Mouse (Mus musculus): ENCODE results near the gene Tmbim1. TPM values are rescaled to one million over a fixed set of nuclear protein-coding genes. Genes with fewer than 3 reads are reported as not detected.

The Tmbim1 gene
- total and polyA plus RNA-seq, 3 experiments: 26.6 to 35.1 (median 32.4) TPM

DNA sequence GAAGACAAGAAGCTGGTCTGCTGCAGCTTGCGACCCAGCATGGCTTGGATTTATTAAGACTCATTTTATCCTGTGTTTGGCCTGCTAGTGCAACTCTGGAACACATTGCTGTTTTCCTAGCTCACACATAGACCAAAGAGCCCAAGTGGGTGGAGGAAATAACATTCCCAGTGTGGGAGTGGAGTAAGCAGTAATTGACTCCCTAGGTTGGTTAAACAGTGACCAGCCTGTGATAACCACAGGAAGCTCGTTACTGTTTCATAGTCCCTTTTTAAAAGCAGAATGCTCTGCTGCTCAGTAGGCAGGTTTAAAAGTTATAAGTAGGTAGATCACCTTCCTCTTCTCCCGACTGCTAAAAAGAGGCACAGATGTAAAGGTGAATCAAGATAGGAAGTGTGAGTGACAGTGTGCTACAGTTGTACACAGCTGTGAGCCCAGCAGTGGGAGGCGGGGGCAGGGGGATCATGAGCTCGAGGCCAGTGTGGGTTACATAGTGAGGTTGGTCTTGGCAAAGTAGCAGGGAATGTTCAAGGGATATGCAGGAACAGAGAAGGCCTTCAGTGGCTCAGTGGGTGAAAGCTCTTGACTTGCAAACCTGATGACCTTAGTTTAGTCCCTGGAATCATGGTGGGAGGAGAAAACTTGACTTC, 56.0 kb downstream of the Tmbim1 start:
- Histone ChIP-seq H3K27ac (ENCODE audit: insufficient read depth, low read depth) (peak overlapping the region; percentile 86), H3K4me2 (ENCODE audit: insufficient read depth, low read depth, poor library complexity, severe bottlenecking) (peak overlapping the region; percentile 84), H3K4me1 (ENCODE audit: control insufficient read depth in 1 of 2, insufficient read depth in 2 of 2) (peaks cover 15 to 60% of the 10 kb centered on the region in 2 experiments), H3K4me3 (replicated peaks in 1 of 3; ENCODE audit: low read depth in 2 of 3, low read length in 2 of 3, poor library complexity in 1 of 3) (no peak overlapping the region), H3K9me3 (replicated peaks; ENCODE audit: low read length) (no peaks in the 10 kb centered on the region), H3K27me3 (replicated peaks) (no peaks in the 10 kb centered on the region), H3K9ac (ENCODE audit: insufficient read depth, low read depth) (peak overlapping the region; percentile 72), H3K36me3 (replicated peaks in 1 of 2; ENCODE audit: control insufficient read depth in 1 of 2, insufficient read depth in 1 of 2, low read length in 1 of 2) (peaks cover 41 to 70% of the 10 kb centered on the region in 2 experiments), H3K79me2 (replicated peaks; ENCODE audit: control insufficient read depth, extremely low read depth, insufficient read depth, poor library complexity, severe bottlenecking) (peaks cover 51% of the 10 kb centered on the region)
- in situ Hi-C loops (cut with MboI; ENCODE audit: low pct_ligation_motif_present, low pct_unique_long_range_greater_than_20kb, low sequenced_read_pairs): no loop called here
- dilution Hi-C loops (cut with MboI; ENCODE audit: extremely low pct_ligation_motif_present, extremely low pct_unique_long_range_greater_than_20kb, low sequenced_read_pairs): no loop called here
- no peak for DNase-seq (ENCODE audit: extremely low read depth)
- TF ChIP-seq CHD2 (IDR thresholded peaks at IDR 0.05; ENCODE audit: low read length) (no peak), BHLHE40 (IDR thresholded peaks at IDR 0.05; ENCODE audit: low read depth, low read length) (peak; percentile 12; the same call in 1 of the 2 replicates)

DNA sequence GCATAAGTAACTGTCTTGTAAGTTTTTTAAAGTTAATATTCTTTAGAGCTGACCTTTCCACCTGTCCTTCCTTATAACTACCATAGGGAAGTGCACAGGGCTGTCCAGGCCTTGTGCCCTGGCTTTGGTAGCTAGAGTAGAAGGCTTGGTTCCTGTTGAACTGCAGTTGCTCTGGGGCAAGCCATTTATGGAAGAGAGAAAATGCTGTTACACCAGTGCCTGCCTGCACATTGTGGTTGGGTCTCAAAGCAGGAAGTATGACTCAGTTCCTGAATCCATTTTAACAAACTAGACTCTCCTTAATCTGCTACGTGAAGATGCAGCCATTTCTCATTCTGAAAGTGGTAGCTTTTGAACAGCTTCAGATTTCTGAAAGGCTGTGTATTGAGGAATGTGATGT, 56.6 kb downstream of the Tmbim1 start:
- H3K4me3 ChIP-seq (replicated peaks in 1 of 3; ENCODE audit: low read depth in 2 of 3, low read length in 2 of 3, poor library complexity in 1 of 3): no peak overlapping the region
- peak overlapping the region; percentile 72 for H3K9ac ChIP-seq (ENCODE audit: insufficient read depth, low read depth)
- peak overlapping the region; percentile 86 for H3K27ac ChIP-seq (ENCODE audit: insufficient read depth, low read depth)
- H3K9me3 ChIP-seq (replicated peaks; ENCODE audit: low read length): no peaks in the 10 kb centered on the region
- H3K27me3 ChIP-seq (replicated peaks): no peaks in the 10 kb centered on the region
- in situ Hi-C loops (cut with MboI; ENCODE audit: low pct_ligation_motif_present, low pct_unique_long_range_greater_than_20kb, low sequenced_read_pairs): no loop called here
- dilution Hi-C loops (cut with MboI; ENCODE audit: extremely low pct_ligation_motif_present, extremely low pct_unique_long_range_greater_than_20kb, low sequenced_read_pairs): no loop called here
- peaks cover 58% of the 10 kb centered on the region for H3K79me2 ChIP-seq (replicated peaks; ENCODE audit: control insufficient read depth, extremely low read depth, insufficient read depth, poor library complexity, severe bottlenecking)
- DNase-seq (ENCODE audit: extremely low read depth): peak; percentile 84
- H3K36me3 ChIP-seq (replicated peaks in 1 of 2; ENCODE audit: control insufficient read depth in 1 of 2, insufficient read depth in 1 of 2, low read length in 1 of 2): peaks cover 38 to 70% of the 10 kb centered on the region in 2 experiments
- TF ChIP-seq MEF2A (IDR thresholded peaks at IDR 0.05; ENCODE audit: borderline replicate concordance, low read depth, low read length) (peak; percentile 78), TCF12 (IDR thresholded peaks at IDR 0.05; ENCODE audit: low read depth, low read length) (peak; percentile 52; the same call in 1 of the 2 replicates), IRF4 (IDR thresholded peaks at IDR 0.05; ENCODE audit: low read depth, low read length) (peak; percentile 92), SMC3 (IDR thresholded peaks at IDR 0.05; ENCODE audit: low read depth, low read length) (no peak), KAT2A (IDR thresholded peaks at IDR 0.05; ENCODE audit: insufficient replicate concordance, low read length) (no peak), JUN (IDR thresholded peaks at IDR 0.05; ENCODE audit: insufficient read depth, low read depth, low read length) (peak; percentile 89), POLR2AphosphoS2 (IDR thresholded peaks at IDR 0.05; ENCODE audit: low read depth, low read length) (peak; percentile 50; the same call in 1 of the 2 replicates), USF1 (IDR thresholded peaks at IDR 0.05; ENCODE audit: low read depth, low read length) (no peak), MAFK (IDR thresholded peaks at IDR 0.05; ENCODE audit: insufficient replicate concordance, low read length) (0 out of 2 replicates have a peak, but pooled peaks have one; percentile 21), MYC (IDR thresholded peaks at IDR 0.05; ENCODE audit: low read depth, low read length) (peak; percentile 87; the same call in 1 of the 2 replicates), USF2 (conservative IDR thresholded peaks at IDR 0.05; ENCODE audit: low read depth, low read length) (no peak), HCFC1 (IDR thresholded peaks at IDR 0.05; ENCODE audit: low read depth, low read length) (peak; percentile 68), ELF1 (IDR thresholded peaks at IDR 0.05; ENCODE audit: low read depth, low read length) (peak; percentile 85), EP300 (IDR thresholded peaks at IDR 0.05; ENCODE audit: low read length) (peak; percentile 89), JUND (conservative IDR thresholded peaks at IDR 0.05; ENCODE audit: low read depth, low read length) (peak; percentile 91), TBP (conservative IDR thresholded peaks at IDR 0.05; ENCODE audit: low read depth, low read length) (peak; percentile 71), ETS1 (conservative IDR thresholded peaks at IDR 0.05; ENCODE audit: low read depth, low read length) (peak; percentile 62), SIN3A (IDR thresholded peaks at IDR 0.05; ENCODE audit: low read length) (peak; percentile 74; the same call in 1 of the 2 replicates), NRF1 (IDR thresholded peaks at IDR 0.05; ENCODE audit: low read depth, low read length) (peak; percentile 35; the same call in 1 of the 2 replicates), CHD1 (IDR thresholded peaks at IDR 0.05; ENCODE audit: low read depth, low read length) (peak; percentile 84; the same call in 1 of the 2 replicates), POLR2A (IDR thresholded peaks at IDR 0.05; ENCODE audit: low read depth, low read length) (0 out of 2 replicates have a peak, but pooled peaks have one; percentile 35)
- H3K4me1 ChIP-seq (ENCODE audit: control insufficient read depth in 1 of 2, insufficient read depth in 2 of 2): peaks cover 20 to 67% of the 10 kb centered on the region in 2 experiments
- peak overlapping the region; percentile 84 for H3K4me2 ChIP-seq (ENCODE audit: insufficient read depth, low read depth, poor library complexity, severe bottlenecking)
